Mouse (Mus musculus) thymus, postnatal 0 days (tissue): ENCODE data around the gene D1Pas1. TPM values are rescaled to one million over a fixed set of nuclear protein-coding genes. Genes with fewer than 3 reads are reported as not detected.

ENCODE experiments used
- DNase-seq: peaks from one replicate; pipeline ENCODE4 v3.0.0-alpha.2; 2015; ENCODE audit warnings: low spot score
- polyA plus RNA-seq: library from polyadenylated mRNA; unstranded; fragments of >200 nt; fragmentation: Nextera tagmentation; extraction: Ambion mirVana; gene quantifications from 2 replicates; pipeline ENCODE4 v1.2.1, GENCODE M21; 2015

Gene D1Pas1
- polyA plus RNA-seq = not detected in 2 replicates

DNA sequence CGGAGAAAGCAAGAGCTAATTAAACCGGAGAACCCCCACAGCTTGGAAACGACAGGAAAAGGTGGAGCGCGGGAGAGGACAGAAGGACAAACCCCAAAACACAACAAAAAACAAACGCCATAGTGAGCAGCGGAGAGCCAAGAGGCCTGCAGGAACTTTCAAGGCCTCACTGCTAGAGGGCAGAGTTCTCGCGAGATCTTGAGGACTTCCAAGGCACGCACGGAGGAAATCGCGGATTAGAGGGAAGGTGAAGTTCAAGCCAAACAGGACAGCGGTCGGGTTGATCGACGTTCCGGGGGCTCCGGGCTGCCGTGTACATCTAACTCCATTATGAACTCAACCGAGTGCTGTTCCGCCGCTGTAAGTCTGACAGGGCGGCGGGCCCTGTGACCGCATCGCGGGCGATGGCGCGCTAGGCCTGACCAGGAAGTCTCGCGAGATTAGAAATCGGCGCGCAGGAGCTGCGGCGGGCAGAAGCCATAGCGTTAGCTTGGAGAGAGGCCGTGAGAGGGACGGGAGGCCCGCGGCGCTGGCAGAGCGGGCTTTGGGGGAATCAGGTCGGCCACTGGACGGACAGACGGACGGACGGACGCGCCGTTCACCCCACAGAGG lies at the start of gene D1Pas1:
D1Pas1 (plus strand) TSS at position 216 of the 612 bp plus-strand sequence.
- DNase-seq = no peak

DNA sequence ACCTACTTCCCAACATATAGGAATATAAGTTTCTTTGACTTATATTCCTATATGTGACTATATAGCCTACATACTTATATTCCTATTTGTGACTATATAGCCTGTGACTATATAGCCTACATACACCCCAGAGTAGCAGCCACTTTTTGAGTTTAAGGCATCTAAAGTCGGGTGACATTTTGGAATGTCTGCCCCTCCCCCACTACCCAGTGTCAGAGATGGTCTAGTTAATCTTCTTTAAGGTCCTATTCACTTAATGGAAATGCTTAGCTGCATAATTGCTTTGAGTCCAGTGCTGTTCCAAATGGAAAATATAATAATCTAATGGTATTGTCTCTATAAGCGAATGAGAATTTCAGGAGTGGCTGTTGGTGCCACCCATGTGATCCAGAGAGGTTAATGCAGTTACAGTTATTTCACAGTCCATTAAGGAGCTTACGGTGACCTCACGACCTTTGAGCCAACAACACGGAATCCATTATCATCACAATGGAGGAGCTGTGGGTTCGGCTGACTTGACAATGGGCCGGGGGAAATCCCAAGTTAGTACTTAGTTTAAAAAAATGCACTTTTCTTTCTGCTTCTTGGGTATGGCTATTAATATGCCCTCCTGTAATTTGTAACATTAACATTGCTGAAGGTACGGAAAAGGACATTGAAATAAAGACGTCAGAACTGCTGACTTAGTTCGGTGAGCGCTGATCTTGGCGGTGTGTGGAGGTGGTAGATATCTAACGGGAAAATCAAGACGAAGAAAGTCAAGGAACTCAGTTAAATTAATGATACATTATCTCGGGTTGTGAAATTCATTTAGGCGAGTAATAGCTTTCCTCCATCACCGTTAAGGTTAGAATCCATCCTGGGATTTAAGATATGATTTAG lies 44.5 kb upstream of the D1Pas1 start:
- no peak for DNase-seq

DNA sequence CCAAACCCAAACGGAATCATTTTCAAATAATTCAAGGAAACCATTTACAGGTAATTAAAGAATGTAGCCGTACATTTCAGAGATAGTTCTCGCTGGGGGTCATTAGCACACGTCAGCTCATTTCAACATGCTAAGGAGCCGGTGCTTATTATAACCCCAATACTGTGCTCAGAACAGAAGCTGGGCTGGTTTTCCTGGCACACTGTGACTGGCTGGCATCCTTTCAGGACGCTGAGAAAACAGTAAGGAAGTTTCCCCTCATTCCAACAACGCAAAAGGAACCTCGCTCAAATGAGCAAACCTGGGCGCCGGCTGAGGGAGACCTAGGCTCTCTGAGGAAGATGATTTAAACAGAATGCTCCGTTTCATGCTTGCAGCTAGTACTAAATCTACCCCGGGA lies 43.2 kb upstream of the D1Pas1 start:
- DNase-seq = no peak

DNA sequence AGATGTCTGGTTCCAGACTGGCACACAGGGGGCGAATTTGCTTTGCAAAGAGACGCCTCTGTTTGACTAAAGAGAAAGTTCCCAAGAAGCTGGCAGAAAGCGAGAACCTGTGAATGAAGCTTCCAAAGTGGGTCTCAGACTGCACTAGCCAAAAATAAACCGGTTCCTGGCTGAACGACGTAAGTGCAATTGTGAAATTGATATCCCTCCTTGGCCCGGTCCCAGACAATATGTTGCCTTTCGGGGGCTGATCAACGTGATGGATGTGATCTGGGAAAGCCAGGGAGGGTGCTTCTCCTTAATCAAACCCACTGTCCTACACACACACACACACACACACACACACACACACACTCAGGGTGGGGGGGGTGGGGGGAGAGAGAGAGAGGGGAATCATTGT lies 41.8 kb upstream of the D1Pas1 start:
- no peak for DNase-seq

DNA sequence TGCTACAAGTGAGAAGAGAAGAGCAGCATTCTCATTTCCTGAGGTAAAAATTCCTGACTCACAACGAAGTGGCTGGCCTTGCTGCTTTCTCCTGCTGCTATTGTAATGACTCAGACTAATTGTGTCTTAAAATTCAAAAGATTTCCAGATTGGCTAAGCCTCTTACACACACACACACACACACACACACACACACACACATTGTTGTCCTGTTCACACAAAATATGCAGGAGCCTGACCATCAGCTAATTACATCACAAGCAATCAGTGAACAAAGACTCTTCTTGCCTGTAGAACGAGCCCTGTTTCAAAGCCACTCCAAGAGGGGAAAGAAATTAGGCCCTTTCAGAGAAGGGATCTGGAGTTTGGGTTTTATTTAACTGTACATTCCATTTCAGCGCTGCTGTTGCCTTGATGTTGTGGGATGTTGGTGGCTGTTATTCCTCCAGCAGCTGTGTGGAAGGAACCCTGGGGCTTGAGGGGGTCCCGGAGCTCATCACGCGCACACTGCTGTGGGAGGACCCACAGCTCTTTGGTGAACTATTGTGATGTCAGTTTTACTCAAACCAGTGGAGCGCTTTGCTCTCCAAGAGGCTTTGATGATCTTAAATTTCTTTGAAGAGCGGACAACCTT lies 40.8 kb upstream of the D1Pas1 start:
- no peak for DNase-seq

DNA sequence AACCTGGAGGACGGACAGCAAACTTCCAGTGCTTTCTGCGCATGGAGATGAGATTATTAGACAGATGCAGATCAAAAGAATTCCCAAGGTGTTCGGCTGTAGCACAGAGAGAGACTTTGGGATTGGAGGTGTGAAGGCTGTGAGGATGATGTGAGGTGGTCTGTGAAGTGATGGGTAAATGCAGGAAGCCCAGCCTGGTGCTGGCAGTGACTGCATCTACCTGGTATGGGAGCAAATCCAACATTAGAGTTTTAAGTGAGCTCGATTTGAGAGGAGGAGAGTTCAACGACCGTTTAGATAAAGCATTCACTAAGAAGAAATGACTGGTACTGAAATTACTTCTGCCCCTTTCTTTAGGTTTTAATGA lies 40.3 kb upstream of the D1Pas1 start:
- no peak for DNase-seq

DNA sequence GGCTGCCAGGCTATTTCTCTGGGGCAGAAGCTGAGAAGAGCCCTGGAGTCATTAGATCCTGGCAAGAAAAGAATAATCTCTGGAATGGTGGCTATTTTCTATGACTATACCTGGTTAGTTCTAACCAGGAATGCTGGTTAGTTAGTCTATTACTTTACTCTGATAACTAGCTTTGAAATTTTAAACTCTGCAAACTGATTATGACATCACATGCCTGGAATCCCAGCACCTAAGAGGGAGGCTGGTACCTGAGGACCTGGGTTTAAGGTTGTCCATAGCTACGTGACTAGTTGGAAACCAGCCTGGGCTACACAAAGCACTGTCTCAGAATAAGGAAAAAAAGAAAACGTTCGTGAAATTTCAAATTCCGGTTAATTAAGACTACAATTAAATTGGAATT lies 39.7 kb upstream of the D1Pas1 start:
- DNase-seq = no peak

DNA sequence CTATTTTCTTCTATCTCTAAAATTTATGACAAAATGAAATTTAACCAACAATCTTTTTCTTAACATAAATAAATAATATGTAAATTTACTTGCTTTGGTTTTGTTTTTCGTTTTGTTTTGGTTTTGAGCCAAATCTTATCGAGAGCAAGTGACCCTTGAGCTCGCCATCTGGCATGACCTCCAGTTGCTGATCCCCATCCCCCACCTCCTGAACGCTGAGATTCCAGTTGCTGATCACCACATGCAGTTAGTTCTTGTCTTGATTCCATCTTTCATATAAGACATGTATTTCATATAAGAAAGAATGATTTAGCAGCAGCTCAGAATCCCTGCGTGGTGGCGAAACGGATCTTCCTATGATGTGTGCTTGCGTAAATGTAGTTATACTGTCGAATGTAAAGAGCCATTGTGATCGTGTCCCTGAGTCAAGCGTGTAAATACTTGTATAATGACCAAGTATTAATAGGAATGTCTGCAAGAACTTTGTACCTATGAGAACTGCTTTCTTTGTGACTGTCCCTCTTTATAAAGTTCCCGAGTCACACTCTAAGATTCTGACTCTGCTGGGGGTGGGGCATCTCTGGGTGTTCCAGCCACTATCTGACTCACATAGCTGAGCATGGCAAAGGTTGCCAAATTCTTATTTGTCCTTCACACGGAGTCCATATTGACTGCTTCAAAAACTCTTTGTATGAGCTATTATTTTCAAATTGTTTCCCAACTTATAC lies 36.9 kb upstream of the D1Pas1 start:
- DNase-seq = no peak

DNA sequence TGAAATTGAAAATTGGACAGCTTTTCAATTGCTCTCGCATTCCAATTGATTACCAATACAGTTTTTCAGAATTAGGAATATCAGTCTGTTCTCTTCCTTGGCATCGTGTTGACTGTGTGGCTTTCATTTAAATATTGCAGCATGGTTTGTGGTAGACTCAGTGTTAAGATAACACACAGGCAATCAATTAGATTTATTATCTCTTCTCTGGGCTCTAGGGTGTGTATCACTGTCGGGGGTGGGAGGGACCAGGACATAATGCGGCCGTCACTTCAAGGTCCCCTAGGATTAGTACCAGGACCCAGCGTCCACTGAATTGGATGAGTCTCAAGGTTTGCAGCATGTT lies 36.4 kb upstream of the D1Pas1 start:
- no peak for DNase-seq

DNA sequence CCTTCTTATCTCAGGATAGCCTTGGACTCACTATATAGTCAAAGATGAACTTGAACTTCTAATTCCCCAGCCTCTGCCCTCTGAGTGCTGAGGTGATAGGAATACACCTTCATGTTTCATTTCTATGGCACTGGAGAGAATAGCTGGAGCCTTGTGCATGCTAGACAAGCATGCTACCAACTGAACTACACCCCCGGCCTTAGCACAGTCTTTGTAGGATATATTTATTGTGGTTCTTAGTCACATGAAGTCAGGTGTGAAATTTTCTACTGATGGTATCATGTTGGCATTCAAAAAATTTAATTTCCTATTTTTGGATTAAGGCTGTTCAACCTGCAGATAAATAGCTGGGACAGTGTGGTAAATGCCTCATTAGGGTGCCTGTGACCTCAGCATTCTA lies 33.0 kb upstream of the D1Pas1 start:
- DNase-seq = no peak

DNA sequence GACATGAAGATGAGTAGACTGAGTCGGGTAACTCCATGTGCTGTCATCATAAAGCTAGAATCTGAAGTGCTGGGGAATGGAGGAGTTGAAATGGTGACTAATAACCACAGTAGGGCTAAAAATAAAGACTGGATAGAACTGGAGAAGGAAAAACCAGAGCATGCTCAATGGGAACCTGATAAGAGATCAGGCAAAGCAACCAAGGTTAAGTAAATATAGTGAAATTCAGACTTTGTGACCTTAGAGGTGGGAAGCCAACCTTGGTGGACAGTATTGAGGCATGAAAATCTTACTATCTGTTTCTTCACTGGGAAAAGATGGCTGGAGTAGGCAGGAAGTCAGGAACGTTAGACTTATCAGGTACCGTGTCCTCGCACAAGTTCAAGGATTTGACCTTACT lies 14.8 kb upstream of the D1Pas1 start:
- no peak for DNase-seq

DNA sequence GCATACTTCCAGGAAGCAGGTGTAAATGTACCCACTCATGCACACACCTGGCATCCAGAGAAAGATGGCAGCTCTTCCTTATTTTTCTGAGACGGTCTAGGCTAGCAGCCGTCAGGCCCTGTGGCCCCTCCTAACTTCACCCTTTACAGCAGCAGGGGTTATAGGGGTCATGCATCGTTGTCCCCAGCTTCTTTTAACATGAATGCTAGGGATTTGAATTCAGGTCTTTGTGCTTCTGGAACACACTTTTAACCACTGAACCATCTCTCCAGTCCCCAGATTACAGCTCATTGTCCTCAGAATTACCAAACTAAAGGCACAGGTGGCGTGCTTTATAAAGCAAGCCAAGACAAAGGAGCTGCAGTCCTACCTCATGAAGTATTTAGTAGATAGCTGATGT lies 12.6 kb upstream of the D1Pas1 start:
- no peak for DNase-seq

DNA sequence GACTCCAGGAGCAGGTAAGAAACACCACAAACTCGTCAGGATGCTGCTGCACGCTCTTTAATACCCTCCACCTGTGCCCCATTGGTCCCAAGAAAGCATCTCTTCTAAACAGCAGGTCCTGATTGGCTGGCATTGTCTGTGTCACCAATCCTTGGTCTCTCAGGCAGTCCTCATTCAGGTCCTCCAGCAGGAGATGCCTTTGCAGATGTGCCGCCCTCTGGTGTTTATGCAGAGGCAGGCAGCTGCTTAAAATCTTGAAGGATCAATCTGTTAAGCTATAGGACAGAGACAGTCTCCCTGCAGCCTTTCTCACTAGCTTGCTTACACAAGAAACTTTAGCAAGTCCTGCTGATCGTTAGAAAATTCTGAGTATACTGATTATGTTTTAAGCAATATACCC lies 7.8 kb upstream of the D1Pas1 start:
- no peak for DNase-seq

DNA sequence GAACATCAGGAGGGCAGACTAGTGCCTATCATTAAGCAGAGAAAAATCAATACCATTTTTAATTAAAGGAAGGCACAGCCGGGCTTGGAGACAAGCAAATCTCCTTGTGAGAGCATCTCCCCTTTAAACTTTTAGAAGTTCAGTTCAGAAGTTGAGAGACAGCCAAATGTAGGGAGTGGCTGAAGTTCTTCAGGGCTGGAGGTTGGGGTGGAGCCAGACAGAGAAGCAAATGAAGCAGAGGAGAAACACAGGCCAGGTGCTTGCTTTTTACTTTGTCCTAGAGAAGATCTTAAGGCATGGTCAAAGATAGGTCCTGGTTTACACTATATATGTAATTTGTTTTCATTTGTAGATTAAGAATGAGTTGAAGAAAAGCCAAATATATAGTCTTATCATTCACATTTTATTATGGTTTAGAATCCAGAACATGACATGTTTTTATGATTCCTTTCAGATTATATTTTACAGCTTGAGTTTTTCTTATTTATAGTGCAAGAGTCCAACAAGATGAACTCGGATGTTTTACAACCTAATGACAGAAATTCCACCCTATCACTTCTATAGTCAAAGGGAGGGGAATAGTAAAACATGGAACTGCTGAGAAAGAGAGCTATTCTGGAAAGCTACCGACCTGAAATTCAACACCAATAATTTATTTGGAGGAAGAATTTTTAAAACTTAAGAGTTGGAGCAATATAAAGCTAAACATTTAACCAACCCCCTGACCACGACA lies 2.9 kb upstream of the D1Pas1 start:
- DNase-seq = no peak

DNA sequence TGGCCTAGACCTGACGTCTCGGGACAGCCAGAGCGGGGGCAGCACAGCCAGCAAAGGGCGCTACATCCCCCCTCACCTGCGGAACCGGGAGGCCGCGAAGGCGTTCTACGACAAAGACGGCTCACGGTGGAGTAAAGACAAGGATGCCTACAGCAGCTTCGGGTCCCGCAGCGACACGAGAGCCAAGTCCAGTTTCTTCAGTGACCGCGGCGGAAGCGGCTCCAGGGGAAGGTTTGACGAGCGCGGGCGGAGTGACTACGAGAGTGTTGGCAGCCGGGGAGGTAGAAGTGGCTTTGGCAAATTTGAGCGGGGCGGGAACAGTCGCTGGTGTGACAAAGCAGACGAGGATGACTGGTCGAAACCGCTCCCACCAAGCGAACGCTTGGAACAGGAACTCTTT lies 710 bp downstream of the D1Pas1 start:
- no peak for DNase-seq

DNA sequence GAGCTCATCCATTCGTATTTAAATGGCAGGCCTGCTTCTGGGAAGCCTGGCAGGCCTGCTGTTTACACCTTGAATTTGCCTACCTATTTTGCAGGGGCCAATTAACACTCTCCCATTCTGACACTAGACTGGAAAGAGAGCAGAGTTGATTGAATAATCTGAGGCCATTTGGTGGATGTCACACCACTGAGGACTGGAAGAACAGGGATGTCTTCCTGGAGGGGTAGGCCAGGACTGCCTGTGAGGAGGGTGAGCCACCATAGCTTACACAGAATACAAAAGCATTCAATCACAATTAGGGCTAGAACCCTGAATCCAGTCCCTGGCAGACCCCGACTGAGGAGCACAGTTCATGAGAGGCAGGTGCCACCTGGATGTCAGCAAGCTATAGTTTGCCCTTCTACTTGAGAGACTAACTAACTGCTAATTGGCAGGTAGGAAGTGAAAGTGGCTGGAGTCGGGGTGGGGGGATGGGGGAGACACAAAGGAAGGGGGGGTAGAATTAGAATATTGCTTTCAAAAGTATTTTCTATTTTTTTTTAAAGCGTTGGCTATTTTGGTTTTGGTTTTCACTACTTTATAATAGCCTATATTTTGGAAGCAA lies 9.8 kb downstream of the D1Pas1 start:
- DNase-seq = no peak

DNA sequence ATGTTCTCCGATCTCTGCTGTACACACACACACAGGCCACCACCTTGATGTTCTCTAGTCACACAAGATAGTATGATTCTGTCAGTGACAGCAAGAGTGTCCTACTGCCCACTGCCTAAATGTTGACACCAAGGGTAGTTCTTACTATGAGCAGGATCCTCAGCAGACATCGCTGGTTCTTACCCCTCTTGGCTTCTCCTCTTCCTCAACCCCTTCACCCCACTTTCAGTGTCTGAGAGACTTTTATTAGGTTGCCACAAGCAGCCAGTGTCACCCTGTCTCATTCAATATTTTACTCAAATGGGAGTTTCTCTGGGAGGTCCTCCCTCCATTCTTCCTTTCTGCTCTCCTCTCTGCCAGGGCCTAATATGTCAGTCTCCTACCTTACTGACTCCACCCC lies 10.6 kb downstream of the D1Pas1 start:
- no peak for DNase-seq

DNA sequence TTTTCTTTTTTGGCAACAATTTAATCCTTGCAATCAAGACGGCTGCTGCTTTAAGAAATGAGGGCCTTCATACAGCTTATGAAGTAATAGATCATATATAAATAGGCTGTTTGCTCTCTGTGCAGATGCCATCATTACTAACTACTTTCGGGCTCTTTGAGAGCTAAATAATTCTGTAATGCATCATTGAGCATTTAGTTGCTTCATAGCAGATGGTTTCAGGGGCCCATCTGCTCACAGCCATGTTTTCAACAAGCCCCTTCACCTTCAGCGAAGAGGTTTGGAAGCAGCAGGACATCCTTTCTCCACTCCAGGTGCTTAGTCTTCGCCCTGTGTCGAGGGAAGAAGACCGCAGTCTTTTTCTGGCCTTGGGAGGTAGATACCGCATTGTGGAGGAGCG lies 12.2 kb downstream of the D1Pas1 start:
- DNase-seq = no peak

DNA sequence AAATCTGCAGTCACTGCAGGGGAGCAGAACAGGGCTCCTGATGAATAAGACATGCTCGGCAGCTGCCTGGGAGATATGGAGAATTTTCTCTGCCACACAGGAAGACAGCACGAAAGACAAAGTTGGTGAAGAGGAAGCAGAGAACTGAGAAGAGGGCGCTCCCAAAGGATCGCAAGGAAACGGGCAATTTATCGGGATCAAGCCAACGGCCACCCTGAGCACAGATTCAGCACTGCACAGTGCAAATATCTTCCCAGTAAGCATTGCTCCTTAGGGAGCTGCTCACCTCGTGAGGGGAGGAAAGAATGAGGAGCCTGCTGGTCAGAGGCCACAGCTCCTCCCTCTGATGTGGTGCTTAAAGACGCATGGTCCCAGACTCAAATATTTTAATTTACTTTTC lies 13.3 kb downstream of the D1Pas1 start:
- no peak for DNase-seq

DNA sequence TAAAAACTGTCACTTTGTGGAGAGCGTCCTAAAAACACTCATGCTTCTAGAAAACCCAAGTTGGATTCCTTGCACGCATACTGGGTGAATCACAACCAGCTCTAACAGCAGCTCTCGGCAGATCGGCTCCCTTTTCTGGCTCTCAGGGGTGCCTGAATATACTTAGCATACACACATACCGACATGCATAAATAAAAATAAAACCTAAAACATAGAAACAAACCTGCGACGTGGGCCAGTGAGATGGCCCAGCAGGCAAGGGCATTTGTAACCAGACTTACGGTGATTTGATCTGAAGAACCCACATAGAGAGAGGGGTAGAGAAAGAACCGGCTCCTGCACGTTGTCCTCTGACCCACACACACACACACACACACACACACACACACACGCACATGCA lies 17.9 kb downstream of the D1Pas1 start:
- no peak for DNase-seq

DNA sequence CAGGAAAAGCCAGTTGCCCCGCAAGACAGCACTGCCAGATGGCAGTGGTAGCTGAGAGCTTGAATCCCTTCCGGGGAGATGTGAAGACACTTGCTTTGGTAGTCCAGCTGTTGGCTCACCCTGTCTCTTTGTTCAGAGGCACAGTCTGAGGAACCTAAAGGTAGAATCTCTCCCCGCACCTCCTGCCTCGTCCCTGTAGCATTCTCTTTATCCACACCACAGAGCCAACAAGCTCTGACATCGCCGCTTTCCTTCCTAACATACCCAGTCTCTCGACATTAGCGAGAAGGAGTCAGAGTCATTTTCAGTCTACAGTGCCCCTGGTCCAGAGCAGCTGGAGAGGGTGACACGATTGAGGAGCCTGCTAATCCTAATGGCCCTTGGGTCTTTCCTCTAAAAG lies 18.9 kb downstream of the D1Pas1 start:
- no peak for DNase-seq
